Mouse (Mus musculus) adrenal gland, adult 18-20 months (tissue): ENCODE results near the gene Gria2. TPM values are rescaled to one million over a fixed set of nuclear protein-coding genes. Genes with fewer than 3 reads are reported as not detected.

Experiments
- DNase-seq, 2 experiments: peaks; one replicate each; pipeline ENCODE4 v3.0.0; 2021 to 2022; ENCODE audit warnings: low spot score in 2 of 2
- long read RNA-seq, 2 experiments: library from polyadenylated mRNA; stranded (forward); transcript quantifications; one replicate each; pipeline ENCODE4 v2.0.0; 2021
- total RNA-seq, 2 experiments: library from RNA; stranded (reverse); gene quantifications; 1 replicate in 1 of 2; 2 replicates in 1 of 2; pipeline ENCODE4 v1.2.3; 2021

Gene Gria2
- total RNA-seq: 10 to 100 TPM in 1 of 2 experiments, 1 to 10 TPM in 1; 9.2 to 12.9 TPM
- long read RNA-seq, experiment 1, full-length matches to known transcripts: 2 of 4 reads
- long read RNA-seq, experiment 1, partial matches to known transcripts: 1 of 4 reads
- long read RNA-seq, experiment 1, other reads (novel, unspliced or antisense): 1 of 4 reads
- long read RNA-seq, experiment 2, full-length matches to known transcripts: 14 of 21 reads
- long read RNA-seq, experiment 2, partial matches to known transcripts: 3 of 21 reads
- long read RNA-seq, experiment 2, other reads (novel, unspliced or antisense): 4 of 21 reads

DNA sequence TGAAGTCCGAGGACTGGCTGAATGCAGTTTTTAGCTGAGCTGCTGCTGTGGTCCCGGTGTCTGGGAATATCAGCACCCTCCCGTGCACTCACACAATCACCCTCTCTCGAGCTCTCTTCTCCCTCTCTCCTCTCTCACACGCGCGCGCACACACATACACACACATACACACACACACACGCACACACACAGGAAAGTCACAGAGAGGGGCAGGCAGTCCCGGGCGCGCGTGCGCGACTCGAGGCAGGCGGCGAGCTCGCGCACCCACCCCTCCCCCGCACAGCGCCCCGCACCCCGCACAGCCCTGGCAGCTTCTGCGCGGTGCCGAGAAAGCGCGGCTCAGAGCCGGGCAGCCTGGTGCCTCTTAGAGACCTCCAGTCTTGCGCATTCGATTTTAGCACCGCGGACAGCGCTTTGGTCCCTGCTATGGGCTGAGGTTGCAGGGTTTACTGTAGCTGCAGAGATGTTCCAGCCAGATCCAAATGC lies at the start of gene Gria2:
Gene Gria2, minus strand, starts transcription at position 240 of the 486 bp plus-strand sequence.
- peak; percentile 43 to 50 for DNase-seq

DNA sequence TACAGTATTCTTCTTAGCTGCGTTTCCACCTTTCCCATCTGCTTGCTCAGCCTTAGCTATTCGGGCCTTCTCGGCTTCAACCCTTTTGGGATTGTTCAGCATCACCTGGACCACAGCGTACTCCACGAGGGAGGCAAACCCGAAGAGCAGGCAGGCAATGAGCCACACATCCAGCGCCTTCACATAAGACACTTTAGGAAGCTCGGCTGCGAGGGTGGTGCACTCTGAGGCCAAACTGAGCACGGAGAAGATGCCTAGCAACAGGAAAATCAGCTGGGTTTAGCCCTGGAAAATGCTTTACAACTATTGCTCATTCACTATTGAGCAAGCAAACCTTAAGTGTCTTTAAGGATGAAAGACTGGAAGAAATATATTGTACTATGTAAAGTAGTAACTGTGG lies 48.3 kb upstream of the Gria2 start:
- no peak for DNase-seq

- no peak for DNase-seq
Measured at GRCm38 (mm10) chr3:80845634-80846033, 43.0 kb upstream of the Gria2 start.

DNA sequence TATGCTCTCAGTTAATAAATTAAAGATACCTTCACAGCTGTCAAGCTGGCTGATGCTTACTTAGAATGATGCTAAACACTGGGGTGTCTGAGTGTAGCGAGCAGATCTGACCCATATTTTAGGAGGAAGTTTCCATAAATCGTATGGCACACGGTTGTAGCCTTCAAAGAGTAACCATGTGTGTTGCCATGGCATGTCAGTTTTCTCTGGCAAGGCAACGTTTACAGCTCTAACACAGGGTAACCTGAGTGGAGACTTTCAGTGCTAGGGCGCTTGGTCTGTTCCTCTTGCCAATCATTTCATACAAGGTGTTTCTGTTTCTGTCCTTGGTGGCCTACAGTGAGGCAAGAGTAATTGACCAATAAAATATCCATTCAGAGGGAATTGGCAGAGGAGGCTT lies 37.2 kb upstream of the Gria2 start:
- no peak for DNase-seq

DNA sequence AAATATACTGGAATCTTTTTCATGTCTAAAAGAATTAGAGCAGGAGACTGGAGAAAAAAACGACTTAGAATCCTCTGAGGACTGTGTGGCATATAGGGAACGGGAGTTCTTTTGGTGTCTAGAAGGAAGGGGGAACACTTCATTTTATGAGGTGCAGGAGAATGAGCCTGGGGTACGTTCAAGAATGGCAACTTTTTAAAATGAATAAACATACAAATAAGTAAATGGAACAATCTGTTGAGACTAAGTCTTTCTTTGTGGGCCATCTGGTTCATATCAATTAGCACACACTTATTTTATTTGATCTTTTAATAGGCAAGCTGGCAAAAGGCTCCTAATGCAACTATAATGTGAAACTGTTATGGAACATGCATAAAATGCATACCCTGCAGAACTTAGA lies 34.9 kb upstream of the Gria2 start:
- no peak for DNase-seq

GRCm38 (mm10) chr3:80823975-80824374 lies 21.3 kb upstream of the Gria2 start:
- DNase-seq: no peak

- no peak for DNase-seq
Measured at GRCm38 (mm10) chr3:80818619-80819018, 16.0 kb upstream of the Gria2 start.

- no peak for DNase-seq
Measured at GRCm38 (mm10) chr3:80813734-80814133, 11.1 kb upstream of the Gria2 start.

GRCm38 (mm10) chr3:80812237-80812636 lies 9.6 kb upstream of the Gria2 start:
- DNase-seq: no peak

GRCm38 (mm10) chr3:80805327-80805726 lies 2.7 kb upstream of the Gria2 start:
- DNase-seq: no peak

DNA sequence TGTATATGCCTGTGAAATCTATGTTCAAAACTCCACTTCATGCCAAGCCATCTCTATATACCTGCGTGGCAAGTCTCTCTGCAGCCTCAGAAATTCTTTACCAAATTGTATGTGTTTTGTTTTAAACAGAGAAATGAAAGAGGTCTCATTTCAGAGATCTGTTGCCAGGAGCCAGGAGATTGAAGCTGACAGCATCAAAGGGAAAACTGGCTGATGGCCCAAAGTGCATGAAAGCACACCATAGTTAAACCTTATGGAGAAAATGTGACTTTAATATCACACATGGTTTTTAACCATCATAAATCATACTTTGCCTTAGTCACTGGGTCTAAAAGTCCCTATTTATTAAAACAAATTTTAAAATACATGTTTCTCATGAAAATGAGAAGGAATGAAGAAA lies 1.2 kb upstream of the Gria2 start:
- no peak for DNase-seq

DNA sequence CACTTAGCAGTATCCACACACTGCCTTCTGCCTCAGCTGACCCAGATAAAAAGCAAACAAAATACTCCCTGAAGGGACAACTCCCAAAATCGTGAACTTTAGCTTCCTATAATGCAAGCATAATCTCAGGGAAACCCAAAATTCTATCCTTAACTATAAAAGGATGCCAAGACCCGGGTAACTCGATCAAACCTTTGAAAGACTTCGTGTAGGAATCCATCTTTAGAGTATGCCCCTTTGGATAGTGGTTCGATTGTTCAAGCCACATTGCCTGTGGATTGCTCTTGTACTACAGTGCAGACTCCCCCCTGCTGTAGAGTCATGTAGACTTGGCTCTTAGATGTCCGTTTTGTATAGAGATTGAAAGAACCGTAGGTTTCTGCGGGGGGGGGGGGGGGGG lies 576 bp upstream of the Gria2 start:
- no peak for DNase-seq

- DNase-seq: no peak
Measured at GRCm38 (mm10) chr3:80801827-80802310, 766 bp downstream of the Gria2 start.

GRCm38 (mm10) chr3:80800995-80801826 lies 1.4 kb downstream of the Gria2 start:
- peak; percentile 3 to 18 for DNase-seq

DNA sequence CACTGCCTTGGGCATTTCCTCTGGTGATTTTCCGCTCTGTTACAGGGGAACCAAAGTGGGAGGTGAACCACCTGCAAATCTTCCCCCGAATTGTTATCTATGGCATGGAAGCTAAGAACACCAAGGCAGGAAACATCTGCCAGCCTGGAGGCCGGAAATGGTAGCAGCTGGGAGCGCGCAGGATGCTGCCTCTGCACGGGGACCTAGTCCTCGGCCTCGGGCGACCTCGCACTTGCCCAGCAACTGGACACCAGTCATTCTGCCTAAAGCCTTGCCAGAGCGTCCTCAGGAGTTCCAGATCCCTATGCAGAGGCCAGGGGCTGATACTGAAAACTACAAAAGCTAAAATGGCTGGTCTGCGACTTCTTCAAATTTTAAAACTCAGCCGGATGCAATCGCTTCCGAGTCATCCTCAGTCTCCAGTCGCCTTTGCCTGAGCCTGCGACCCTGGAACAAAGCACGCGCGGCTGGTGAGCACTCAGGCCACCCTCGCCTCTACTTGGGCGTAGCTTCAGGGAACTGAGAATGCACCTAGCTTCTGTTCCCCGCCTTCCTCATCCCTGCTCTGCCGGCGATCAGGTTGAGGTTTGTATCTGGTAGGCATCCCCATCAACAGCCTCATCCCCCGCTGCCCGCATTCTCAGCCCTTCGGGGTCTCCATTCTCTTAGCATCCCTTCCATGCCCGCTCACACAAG lies 2.2 kb downstream of the Gria2 start:
- DNase-seq: peak; percentile 2 to 18

DNA sequence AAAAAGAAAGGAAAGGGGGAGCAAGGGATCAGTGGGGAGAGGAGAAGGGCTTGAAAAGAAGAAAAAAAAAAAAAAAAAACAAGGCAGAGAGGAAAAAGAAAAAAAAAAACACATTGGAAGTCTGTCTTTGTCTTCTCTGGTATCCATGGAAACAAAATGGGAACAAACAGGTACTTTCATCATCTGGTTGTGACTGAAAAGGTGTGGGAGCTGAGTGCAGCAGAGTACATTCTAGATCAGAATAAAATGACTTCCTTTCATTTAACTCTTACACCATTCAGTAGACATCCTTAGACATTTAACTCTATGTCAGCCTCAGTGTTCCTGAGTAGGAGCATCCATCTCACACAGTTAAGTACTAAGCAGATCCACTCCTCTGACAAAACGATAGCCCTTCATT lies 4.7 kb downstream of the Gria2 start:
- DNase-seq: no peak

- DNase-seq: no peak
Measured at GRCm38 (mm10) chr3:80796764-80797163, 5.9 kb downstream of the Gria2 start.

GRCm38 (mm10) chr3:80795284-80795683 lies 7.4 kb downstream of the Gria2 start:
- no peak for DNase-seq

GRCm38 (mm10) chr3:80787116-80787744 lies 15.4 kb downstream of the Gria2 start:
- no peak for DNase-seq

GRCm38 (mm10) chr3:80781144-80781530 lies 21.5 kb downstream of the Gria2 start:
- no peak for DNase-seq
